ENCODE assay signal across 9 mouse cellular contexts in genomic region chr3:73343199-73343598, GRCm38 (mm10).
DNase-seq lines count a peak whose midpoint lies in the region; ATAC-seq and TF ChIP-seq lines count a peak whose summit lies in the region.
"Had no signal": no experiment of that assay in that cellular context is flagged by ENCODE, and none has a peak within 500 bp of the region (broad histone marks: within the 10 kb centered on the region; RNA-seq: fewer than 3 reads in every experiment).

No protein-coding gene starts in this region.

- H3K36me3 ChIP-seq in heart, postnatal 0 days (replicated peaks; ENCODE audit: control insufficient read depth, insufficient read depth, low read length), result no peaks in the 10 kb centered on the region
- no peaks in the 10 kb centered on the region for H3K36me3 ChIP-seq in heart, embryonic 11.5 days (ENCODE audit: control insufficient read depth, insufficient read depth, low read length)
- no peaks in the 10 kb centered on the region for H3K36me3 ChIP-seq in neural tube, embryonic 15.5 days
- no peaks in the 10 kb centered on the region for H3K36me3 ChIP-seq in intestine, embryonic 15.5 days

- peak; percentile 47; the same call in 1 of the 2 replicates for ATAC-seq in heart, postnatal 0 days (ENCODE audit: insufficient read depth, low read depth)
- no peak for ATAC-seq in heart, embryonic 11.5 days (replicated peaks; ENCODE audit: insufficient number of reproducible peaks, low FRiP score, low TSS enrichment)
- ATAC-seq in neural tube, embryonic 15.5 days (ENCODE audit: low FRiP score), result peak; percentile 69
- ATAC-seq in intestine, embryonic 15.5 days, result no peak; the same call in 1 of the 2 replicates

- H3K4me1 ChIP-seq in heart, postnatal 0 days (ENCODE audit: control insufficient read depth, insufficient read depth), result no peaks in the 10 kb centered on the region
- no peaks in the 10 kb centered on the region for H3K4me1 ChIP-seq in heart, embryonic 11.5 days (ENCODE audit: control insufficient read depth, insufficient read depth, low read length)
- H3K4me1 ChIP-seq in neural tube, embryonic 15.5 days, result no peaks in the 10 kb centered on the region
- H3K4me1 ChIP-seq in intestine, embryonic 15.5 days (replicated peaks), result no peaks in the 10 kb centered on the region
- H3K4me1 ChIP-seq: megakaryocyte, embryonic 14.5 days had no signal

- H3K27me3 ChIP-seq in heart, postnatal 0 days (ENCODE audit: control insufficient read depth, insufficient read depth, low read length), result no peaks in the 10 kb centered on the region
- no peaks in the 10 kb centered on the region for H3K27me3 ChIP-seq in heart, embryonic 11.5 days (ENCODE audit: control insufficient read depth, insufficient read depth, low read length)
- no peaks in the 10 kb centered on the region for H3K27me3 ChIP-seq in neural tube, embryonic 15.5 days (replicated peaks)
- no peaks in the 10 kb centered on the region for H3K27me3 ChIP-seq in intestine, embryonic 15.5 days (replicated peaks)
- H3K27me3 ChIP-seq: megakaryocyte, embryonic 14.5 days had no signal

- peak; percentile 10 for DNase-seq in heart, postnatal 0 days (ENCODE audit: low spot score)
- DNase-seq in embryo, embryonic 10.5 days (ENCODE audit: low spot score), result peak; percentile 27
- peak; percentile 64 to 72 for DNase-seq in layer of hippocampus, adult 8-10 months (ENCODE audit: low spot score in 2 of 2)
- no peak for DNase-seq in gastrocnemius, postnatal 25 days
- no peak for DNase-seq in spleen, postnatal 36 days (ENCODE audit: low spot score in 2 of 2)

- no peak for TF ChIP-seq CTCF in heart, postnatal 0 days (IDR thresholded peaks at IDR 0.05; ENCODE audit: low read depth)

- TF ChIP-seq EP300 in heart, postnatal 0 days (IDR thresholded peaks at IDR 0.05; ENCODE audit: low read depth), result no peak

- no peak overlapping the region for H3K4me2 ChIP-seq in heart, postnatal 0 days (ENCODE audit: low read depth, low read length)
- no peak overlapping the region for H3K4me2 ChIP-seq in heart, embryonic 11.5 days
- H3K4me2 ChIP-seq in neural tube, embryonic 15.5 days, result no peak overlapping the region
- no peak overlapping the region for H3K4me2 ChIP-seq in intestine, embryonic 15.5 days (replicated peaks)

- H3K4me3 ChIP-seq in heart, postnatal 0 days (ENCODE audit: low read depth, low read length), result no peak overlapping the region
- H3K4me3 ChIP-seq in heart, embryonic 11.5 days (ENCODE audit: low read depth, low read length), result no peak overlapping the region
- H3K4me3 ChIP-seq in neural tube, embryonic 15.5 days (replicated peaks), result no peak overlapping the region
- no peak overlapping the region for H3K4me3 ChIP-seq in intestine, embryonic 15.5 days (replicated peaks)
- H3K4me3 ChIP-seq: megakaryocyte, embryonic 14.5 days had no signal

- no peaks in the 10 kb centered on the region for H3K9me3 ChIP-seq in heart, postnatal 0 days (replicated peaks; ENCODE audit: control insufficient read depth, low read length)
- no peaks in the 10 kb centered on the region for H3K9me3 ChIP-seq in heart, embryonic 11.5 days (replicated peaks; ENCODE audit: control insufficient read depth, low read length)
- H3K9me3 ChIP-seq in neural tube, embryonic 15.5 days (replicated peaks), result no peaks in the 10 kb centered on the region
- no peaks in the 10 kb centered on the region for H3K9me3 ChIP-seq in intestine, embryonic 15.5 days
- H3K9me3 ChIP-seq: megakaryocyte, embryonic 14.5 days had no signal

- 2% methylated on average over 1 of the region's 1 CpGs for WGBS in heart, postnatal 0 days
- 17% methylated on average over 1 of the region's 1 CpGs for WGBS in heart, embryonic 11.5 days (ENCODE audit: insufficient replicate concordance)
- WGBS in neural tube, embryonic 15.5 days, result 3% methylated on average over 1 of the region's 1 CpGs
- 19% methylated on average over 1 of the region's 1 CpGs for WGBS in intestine, embryonic 15.5 days

- H3K9ac ChIP-seq in heart, postnatal 0 days (replicated peaks; ENCODE audit: low read depth, low read length), result no peak overlapping the region
- H3K9ac ChIP-seq in heart, embryonic 11.5 days (ENCODE audit: low read depth, low read length), result no peak overlapping the region
- no peak overlapping the region for H3K9ac ChIP-seq in neural tube, embryonic 15.5 days (replicated peaks)
- H3K9ac ChIP-seq in intestine, embryonic 15.5 days, result no peak overlapping the region

- no peak overlapping the region for H3K27ac ChIP-seq in heart, postnatal 0 days (ENCODE audit: low read depth)
- no peak overlapping the region for H3K27ac ChIP-seq in heart, embryonic 11.5 days (ENCODE audit: low read depth, low read length)
- H3K27ac ChIP-seq in neural tube, embryonic 15.5 days (replicated peaks), result no peak overlapping the region
- no peak overlapping the region for H3K27ac ChIP-seq in intestine, embryonic 15.5 days

Comparison
In these comparisons a context has a peak if more than half of its experiments do, and no peak if none do; other contexts are left out.
1. ATAC-seq: peak in heart, postnatal 0 days (single experiment) and neural tube, embryonic 15.5 days (single experiment); none in heart, embryonic 11.5 days (single experiment) and intestine, embryonic 15.5 days (single experiment).
2. DNase-seq: peak in heart, postnatal 0 days (single experiment), embryo, embryonic 10.5 days (single experiment) and layer of hippocampus, adult 8-10 months (2 of 2); none in gastrocnemius, postnatal 25 days (single experiment) and spleen, postnatal 36 days (0 of 2).